Mouse (Mus musculus): ENCODE measurements around the gene Cyp2g1. TPM values are rescaled to one million over a fixed set of nuclear protein-coding genes. Genes with fewer than 3 reads are reported as not detected.
"Not testable (repeated sequence)": the region's sequence is repeated elsewhere in the genome, so short reads cannot be mapped to it uniquely, and the experiment has no call there.

Cyp2g1 gene
- polyA plus RNA-seq, 1 experiment from 2014 or later = not detected

GRCm38 (mm10) chr7:26835059-26835458 is 26.4 kb downstream of the Cyp2g1 start, which contains the start of gene Cyp2a5:
Gene Cyp2a5, plus strand, starts transcription at chr7:26835305.
- not testable (repeated sequence) for H3K9ac ChIP-seq (replicated peaks; ENCODE audit: low read depth, low read length); ATAC-seq (ENCODE audit: low read depth)
- 75% methylated on average over 3 of the region's 3 CpGs for WGBS

GRCm38 (mm10) chr7:26843400-26843799 is 34.7 kb downstream of the Cyp2g1 start:
- H3K4me2 ChIP-seq (ENCODE audit: low read depth, low read length); H3K4me1 ChIP-seq (ENCODE audit: control insufficient read depth, insufficient read depth, low read length); H3K9me3 ChIP-seq (ENCODE audit: control insufficient read depth, low read length); H3K9ac ChIP-seq (replicated peaks; ENCODE audit: low read depth, low read length); ATAC-seq (ENCODE audit: low read depth); H3K4me3 ChIP-seq (ENCODE audit: low read depth, low read length); H3K36me3 ChIP-seq (ENCODE audit: control insufficient read depth, insufficient read depth, low read length); H3K27me3 ChIP-seq (ENCODE audit: control insufficient read depth, insufficient read depth, low read length); H3K27ac ChIP-seq (ENCODE audit: low read depth, low read length): not testable (repeated sequence)
- WGBS = 93% methylated on average over 2 of the region's 2 CpGs

More at GRCm38 (mm10) chr7:26835059-26835458, 26.4 kb downstream of the Cyp2g1 start, which contains the start of gene Cyp2a5:
- H3K4me1 ChIP-seq (ENCODE audit: control insufficient read depth, insufficient read depth, low read length); H3K27ac ChIP-seq (ENCODE audit: low read depth, low read length); H3K4me3 ChIP-seq (ENCODE audit: low read depth, low read length); H3K27me3 ChIP-seq (ENCODE audit: control insufficient read depth, insufficient read depth, low read length); H3K36me3 ChIP-seq (ENCODE audit: control insufficient read depth, insufficient read depth, low read length); H3K4me2 ChIP-seq (ENCODE audit: low read depth, low read length); H3K9me3 ChIP-seq (ENCODE audit: control insufficient read depth, low read length): not testable (repeated sequence)

- H3K36me3 ChIP-seq (ENCODE audit: control insufficient read depth, insufficient read depth, low read length); H3K27me3 ChIP-seq (ENCODE audit: control insufficient read depth, insufficient read depth, low read length); ATAC-seq (ENCODE audit: low read depth); H3K9ac ChIP-seq (replicated peaks; ENCODE audit: low read depth, low read length); H3K4me2 ChIP-seq (ENCODE audit: low read depth, low read length); H3K4me1 ChIP-seq (ENCODE audit: control insufficient read depth, insufficient read depth, low read length); H3K9me3 ChIP-seq (ENCODE audit: control insufficient read depth, low read length); H3K4me3 ChIP-seq (ENCODE audit: low read depth, low read length); H3K27ac ChIP-seq (ENCODE audit: low read depth, low read length): not testable (repeated sequence)
These were observed 41.4 kb downstream of the Cyp2g1 start for GRCm38 (mm10) chr7:26850063-26850462.

Other genes with a start within 250 kb of the Cyp2g1 start
- not detected in 2 replicates for gene Vmn1r185, start 190.4 kb upstream of the Cyp2g1 start, polyA plus RNA-seq (2014; fragmentation: Nextera tagmentation; extraction: Ambion mirVana)
- gene Cyp2b23, start 122.5 kb upstream of the Cyp2g1 start, polyA plus RNA-seq (2014; fragmentation: Nextera tagmentation; extraction: Ambion mirVana) = not detected in 2 replicates
- gene Cyp2b19, start 51.8 kb upstream of the Cyp2g1 start, polyA plus RNA-seq (2014; fragmentation: Nextera tagmentation; extraction: Ambion mirVana) = 0.46 and 0.82 TPM in 2 replicates
- 0.50 TPM in 1 of 2 replicates, not detected in the other for gene Cyp2a5, start 26.4 kb downstream of the Cyp2g1 start, polyA plus RNA-seq (2014; fragmentation: Nextera tagmentation; extraction: Ambion mirVana)
- gene Cyp2a22, start 130.5 kb downstream of the Cyp2g1 start, polyA plus RNA-seq (2014; fragmentation: Nextera tagmentation; extraction: Ambion mirVana) = not detected in 2 replicates
- gene Cyp2a12, start 220.2 kb downstream of the Cyp2g1 start, polyA plus RNA-seq (2014; fragmentation: Nextera tagmentation; extraction: Ambion mirVana) = not detected in 2 replicates

All from neural tube, embryonic 14.5 days (tissue).